Comparison of ENCODE assay signal across 14 mouse cellular contexts in genomic region chr9:46454807-46455610, GRCm38 (mm10).
DNase-seq lines count a peak whose midpoint lies in the region; ATAC-seq and TF ChIP-seq lines count a peak whose summit lies in the region.
"Had no signal": no experiment of that assay in that cellular context is flagged by ENCODE, and none has a peak within 500 bp of the region (broad histone marks: within the 10 kb centered on the region; RNA-seq: fewer than 3 reads in every experiment).

No protein-coding gene starts in this region.

- TF ChIP-seq CTCF in kidney, adult 2 months (conservative IDR thresholded peaks at IDR 0.05; ENCODE audit: insufficient read depth, insufficient read length, low read depth, low read length): no peak

- no peak for ATAC-seq in embryonic facial prominence, embryonic 14.5 days (ENCODE audit: low read depth)
- peak; percentile 66; the same call in 1 of the 2 replicates for ATAC-seq in midbrain, embryonic 15.5 days (replicated peaks)

- no peaks in the 10 kb centered on the region for H3K9me3 ChIP-seq in embryonic facial prominence, embryonic 14.5 days (ENCODE audit: control insufficient read depth, low read length)
- no peaks in the 10 kb centered on the region for H3K9me3 ChIP-seq in midbrain, embryonic 15.5 days
- H3K9me3 ChIP-seq: liver, embryonic 15.5 days; neural tube, embryonic 13.5 days had no signal

- H3K4me1 ChIP-seq in kidney, adult 2 months (ENCODE audit: control insufficient read depth, insufficient read depth, low read length): no peaks in the 10 kb centered on the region
- no peaks in the 10 kb centered on the region for H3K4me1 ChIP-seq in embryonic facial prominence, embryonic 14.5 days (ENCODE audit: control insufficient read depth, insufficient read depth, low read length)
- peaks cover 11% of the 10 kb centered on the region for H3K4me1 ChIP-seq in midbrain, embryonic 15.5 days
- H3K4me1 ChIP-seq: liver, embryonic 15.5 days had no signal

- H3K4me2 ChIP-seq in embryonic facial prominence, embryonic 14.5 days (ENCODE audit: low read depth, low read length): no peak overlapping the region
- H3K4me2 ChIP-seq in midbrain, embryonic 15.5 days: no peak overlapping the region
- H3K4me2 ChIP-seq: liver, embryonic 15.5 days; neural tube, embryonic 13.5 days had no signal

- no peaks in the 10 kb centered on the region for H3K36me3 ChIP-seq in kidney, adult 2 months (ENCODE audit: control insufficient read depth, insufficient read depth, low read length)
- H3K36me3 ChIP-seq in embryonic facial prominence, embryonic 14.5 days (ENCODE audit: control insufficient read depth, insufficient read depth, low read length): no peaks in the 10 kb centered on the region
- H3K36me3 ChIP-seq in midbrain, embryonic 15.5 days (replicated peaks): no peaks in the 10 kb centered on the region
- H3K36me3 ChIP-seq: liver, embryonic 15.5 days; neural tube, embryonic 13.5 days had no signal

- TF ChIP-seq POLR2A in kidney, adult 2 months (IDR thresholded peaks at IDR 0.05; ENCODE audit: low read depth, low read length): no peak

- peak; percentile 61 for DNase-seq in embryo, embryonic 10 days (ENCODE audit: low spot score)
- no peak for DNase-seq in embryo, embryonic 9.5 days (ENCODE audit: extremely low spot score)
- peak; percentile 74 for DNase-seq in kidney, adult 2 months
- no peak for DNase-seq in kidney, postnatal 4 days
- DNase-seq in embryonic facial prominence, embryonic 14.5 days (ENCODE audit: low spot score): peak; percentile 14
- DNase-seq in urinary bladder, postnatal 25 days (ENCODE audit: low spot score): no peak
- DNase-seq in layer of hippocampus, adult 9-11 months: no peak
- DNase-seq: B cell, adult 2 months; cerebellum, postnatal 25 days; gastrocnemius, adult 2 months had no signal

- WGBS in kidney, adult 2 months: 57% methylated on average over 7 of the region's 7 CpGs
- 61% methylated on average over 7 of the region's 7 CpGs for WGBS in embryonic facial prominence, embryonic 14.5 days
- WGBS in midbrain, embryonic 15.5 days: 50% methylated on average over 7 of the region's 7 CpGs

- no peak overlapping the region for H3K27ac ChIP-seq in kidney, adult 2 months (ENCODE audit: insufficient read depth, low read depth, low read length)
- H3K27ac ChIP-seq in embryonic facial prominence, embryonic 14.5 days (replicated peaks; ENCODE audit: low read depth, low read length): no peak overlapping the region
- H3K27ac ChIP-seq in midbrain, embryonic 15.5 days: peak overlapping the region; percentile 52; the same call in 1 of the 2 replicates
- H3K27ac ChIP-seq: gastrocnemius, adult 2 months; liver, embryonic 15.5 days; neural tube, embryonic 13.5 days had no signal

- H3K27me3 ChIP-seq in kidney, adult 2 months (replicated peaks; ENCODE audit: control insufficient read depth, insufficient read depth, low read length): no peaks in the 10 kb centered on the region
- peaks cover 2% of the 10 kb centered on the region; the same call in 1 of the 2 replicates for H3K27me3 ChIP-seq in embryonic facial prominence, embryonic 14.5 days (replicated peaks; ENCODE audit: control insufficient read depth, insufficient read depth, low read length)
- no peaks in the 10 kb centered on the region for H3K27me3 ChIP-seq in midbrain, embryonic 15.5 days (replicated peaks)
- H3K27me3 ChIP-seq: liver, embryonic 15.5 days; neural tube, embryonic 13.5 days had no signal

- no peak overlapping the region for H3K4me3 ChIP-seq in kidney, adult 2 months (ENCODE audit: insufficient read depth, low read depth, low read length)
- no peak overlapping the region for H3K4me3 ChIP-seq in embryonic facial prominence, embryonic 14.5 days (ENCODE audit: low read depth, low read length)
- no peak overlapping the region for H3K4me3 ChIP-seq in midbrain, embryonic 15.5 days
- H3K4me3 ChIP-seq: erythroblast, embryonic 14.5 days; gastrocnemius, adult 2 months; liver, embryonic 15.5 days; neural tube, embryonic 13.5 days had no signal

- no peak overlapping the region for H3K9ac ChIP-seq in embryonic facial prominence, embryonic 14.5 days (ENCODE audit: low read depth, low read length)
- H3K9ac ChIP-seq in midbrain, embryonic 15.5 days: no peak overlapping the region
- H3K9ac ChIP-seq: liver, embryonic 15.5 days; neural tube, embryonic 13.5 days had no signal

Comparison
In these comparisons a context has a peak if more than half of its experiments do, and no peak if none do; other contexts are left out.
1. DNase-seq: peak in embryo, embryonic 10 days (single experiment), kidney, adult 2 months (single experiment) and embryonic facial prominence, embryonic 14.5 days (single experiment); none in embryo, embryonic 9.5 days (single experiment), kidney, postnatal 4 days (0 of 2), urinary bladder, postnatal 25 days (single experiment) and layer of hippocampus, adult 9-11 months (single experiment).